Mouse (Mus musculus): ENCODE measurements around the gene Trappc10. TPM values are rescaled to one million over a fixed set of nuclear protein-coding genes. Genes with fewer than 3 reads are reported as not detected.

The Trappc10 gene
- total RNA-seq, 2 experiments from 2014 or later = 30.7 to 39.0 TPM

Other genes starting within 250 kb of the Trappc10 start
- 13.7 and 15.5 TPM in 2 replicates for gene Pfkl, start 234.6 kb downstream of the Trappc10 start, total RNA-seq (2015)
- gene Pfkl, start 234.6 kb downstream of the Trappc10 start, total RNA-seq (2017) = 36.1 and 44.2 TPM in 2 replicates
- 1.5 and 4.4 TPM in 2 replicates for gene Dnmt3l, start 202.7 kb downstream of the Trappc10 start, total RNA-seq (2015)
- gene Dnmt3l, start 202.7 kb downstream of the Trappc10 start, total RNA-seq (2017) = 1.3 and 3.2 TPM in 2 replicates
- not detected in 2 replicates for gene Aire, start 201.0 kb downstream of the Trappc10 start, total RNA-seq (2015)
- gene Aire, start 201.0 kb downstream of the Trappc10 start, total RNA-seq (2017) = not detected in 2 replicates
- 3.9 and 6.3 TPM in 2 replicates for gene Icosl, start 175.3 kb downstream of the Trappc10 start, total RNA-seq (2015)
- gene Icosl, start 175.3 kb downstream of the Trappc10 start, total RNA-seq (2017) = 2.6 and 2.9 TPM in 2 replicates
- gene D10Jhu81e, start 74.9 kb downstream of the Trappc10 start, total RNA-seq (2015) = 40.7 and 44.1 TPM in 2 replicates
- gene D10Jhu81e, start 74.9 kb downstream of the Trappc10 start, total RNA-seq (2017) = 90.6 and 90.9 TPM in 2 replicates
- gene Pwp2, start 59.5 kb downstream of the Trappc10 start, total RNA-seq (2015) = 5.6 and 7.2 TPM in 2 replicates
- 18.6 and 27.5 TPM in 2 replicates for gene Pwp2, start 59.5 kb downstream of the Trappc10 start, total RNA-seq (2017)
- 2.7 and 3.1 TPM in 2 replicates for gene Agpat3, start 107.8 kb upstream of the Trappc10 start, total RNA-seq (2015)
- gene Agpat3, start 107.8 kb upstream of the Trappc10 start, total RNA-seq (2017) = 1.8 and 4.1 TPM in 2 replicates
- gene Rrp1, start 168.4 kb upstream of the Trappc10 start, total RNA-seq (2015) = 56.7 and 60.6 TPM in 2 replicates
- gene Rrp1, start 168.4 kb upstream of the Trappc10 start, total RNA-seq (2017) = 336 and 416 TPM in 2 replicates
- 48.9 and 56.0 TPM in 2 replicates for gene Cstb, start 181.0 kb upstream of the Trappc10 start, total RNA-seq (2015)
- gene Cstb, start 181.0 kb upstream of the Trappc10 start, total RNA-seq (2017) = 41.9 and 51.4 TPM in 2 replicates
- 24.7 and 28.1 TPM in 2 replicates for gene Pdxk, start 220.3 kb upstream of the Trappc10 start, total RNA-seq (2015)
- 18.8 and 19.9 TPM in 2 replicates for gene Pdxk, start 220.3 kb upstream of the Trappc10 start, total RNA-seq (2017)